Mouse (Mus musculus) thymus, adult 2 months (tissue): Measurements from ENCODE around the gene Rcor2.

Source experiments
- CTCF ChIP-seq: fragments of 200-500 bp; IDR thresholded peaks from 2 replicates; pipeline ENCODE4 v1.5.1; 2012; ENCODE audit warnings: mild to moderate bottlenecking, control low read depth, low read length, moderate library complexity, borderline replicate concordance; ENCODE audit not compliant: control insufficient read depth, poor library complexity, insufficient read depth; ENCODE audit errors: extremely low read depth
- POLR2A ChIP-seq: fragments of 200-500 bp; IDR thresholded peaks from 2 replicates; pipeline ENCODE4 v1.6.1; 2012; ENCODE audit warnings: mild to moderate bottlenecking, low read length, control low read depth, moderate library complexity; ENCODE audit not compliant: control insufficient read depth, poor library complexity, insufficient read depth; ENCODE audit errors: extremely low read depth

- TF ChIP-seq CTCF = no peak
- no peak for TF ChIP-seq POLR2A
Measured at GRCm38 (mm10) chr19:7311306-7311705, 44.2 kb downstream of the Rcor2 start.
